Mouse (Mus musculus) CH12.LX (cell line): ENCODE results near the gene Olfr263.

Source experiments
- JUN ChIP-seq: IDR thresholded peaks from 2 replicates; pipeline ENCODE4 v1.6.1; 2011; ENCODE audit warnings: low read depth, mild to moderate bottlenecking, low read length, improper control_type of control experiment, moderate library complexity; ENCODE audit not compliant: insufficient read depth
- KAT2A ChIP-seq: IDR thresholded peaks from 2 replicates; pipeline ENCODE4 v1.6.1; 2012; ENCODE audit warnings: low read length, improper control_type of control experiment, inconsistent platforms; ENCODE audit not compliant: insufficient replicate concordance

GRCm38 (mm10) chr13:21173072-21173471 lies 43.6 kb downstream of the Olfr263 start:
- TF ChIP-seq JUN (no peak), KAT2A (no peak)
